Comparison of ENCODE assay signal across 8 mouse cellular contexts in the genomic region with DNA sequence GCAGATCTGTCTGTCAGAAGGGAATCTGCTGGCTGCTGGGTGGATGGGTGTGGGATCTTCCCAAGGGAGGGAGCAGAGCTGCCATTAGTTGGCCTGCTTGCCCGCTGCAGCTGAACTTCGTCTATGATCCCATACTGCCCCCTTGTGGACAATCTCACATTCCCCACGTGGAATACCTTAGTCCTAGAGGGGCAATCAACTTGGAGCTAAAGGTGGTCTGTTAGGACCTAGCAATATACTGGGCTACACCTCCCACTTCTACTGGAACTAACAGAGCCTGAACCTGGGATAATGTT. TPM values are rescaled to one million over a fixed set of nuclear protein-coding genes. Genes with fewer than 3 reads are reported as not detected.
DNase-seq lines count a peak whose midpoint lies in the region; ATAC-seq and TF ChIP-seq lines count a peak whose summit lies in the region.

No protein-coding gene starts in this region.

- peaks cover 14% of the 10 kb centered on the region for H3K4me1 ChIP-seq in embryonic fibroblast, embryonic 13.5 days (ENCODE audit: control insufficient read depth, insufficient read depth, low read length)
- peaks cover 38% of the 10 kb centered on the region for H3K4me1 ChIP-seq in heart, embryonic 12.5 days (replicated peaks)
- H3K4me1 ChIP-seq in kidney, embryonic 16.5 days (ENCODE audit: insufficient read depth, low read length), result peaks cover 35% of the 10 kb centered on the region
- H3K4me1 ChIP-seq in liver, adult 2 months (ENCODE audit: control insufficient read depth, insufficient read depth, low read length), result no peaks in the 10 kb centered on the region

- H3K4me3 ChIP-seq in C2C12 (ENCODE audit: insufficient read depth, poor library complexity, severe bottlenecking), result no peak overlapping the region
- no peak overlapping the region for H3K4me3 ChIP-seq in embryonic fibroblast, embryonic 13.5 days (ENCODE audit: insufficient read depth, low read length)
- no peak overlapping the region for H3K4me3 ChIP-seq in heart, embryonic 12.5 days
- H3K4me3 ChIP-seq in kidney, embryonic 16.5 days (ENCODE audit: low read length), result peak overlapping the region; percentile 25
- no peak overlapping the region for H3K4me3 ChIP-seq in liver, adult 2 months (ENCODE audit: insufficient read depth, low read depth, low read length)

- ATAC-seq in heart, embryonic 12.5 days (ENCODE audit: insufficient number of reproducible peaks, low FRiP score), result peak; percentile 59
- peak; percentile 82 for ATAC-seq in kidney, embryonic 16.5 days (ENCODE audit: low FRiP score, low TSS enrichment)

- H3K27ac ChIP-seq in embryonic fibroblast, embryonic 13.5 days (ENCODE audit: insufficient read depth, low read length), result no peak overlapping the region
- H3K27ac ChIP-seq in heart, embryonic 12.5 days (ENCODE audit: poor library complexity, severe bottlenecking), result no peak overlapping the region
- H3K27ac ChIP-seq in kidney, embryonic 16.5 days (ENCODE audit: low read length), result no peak overlapping the region
- no peak overlapping the region for H3K27ac ChIP-seq in liver, adult 2 months (replicated peaks; ENCODE audit: insufficient read depth, low read depth, low read length)

- H3K79me2 ChIP-seq in C2C12 (ENCODE audit: control insufficient read depth, insufficient read depth), result no peaks in the 10 kb centered on the region
- H3K79me2 ChIP-seq in liver, adult 2 months (ENCODE audit: control insufficient read depth, insufficient read depth, low read length), result no peaks in the 10 kb centered on the region

- WGBS in heart, embryonic 12.5 days, result 0% methylated on average over 3 of the region's 3 CpGs
- WGBS in kidney, embryonic 16.5 days, result 0% methylated on average over 3 of the region's 3 CpGs
- WGBS in liver, adult 2 months, result 0% methylated on average over 3 of the region's 3 CpGs

- TF ChIP-seq POLR2A in embryonic fibroblast, embryonic 13.5 days (IDR thresholded peaks at IDR 0.05; ENCODE audit: low read depth, low read length), result no peak
- TF ChIP-seq POLR2A in liver, adult 2 months (IDR thresholded peaks at IDR 0.05; ENCODE audit: extremely low read depth, insufficient read depth, low read length), result no peak

- H3K9ac ChIP-seq in heart, embryonic 12.5 days, result 0 out of 2 replicates have a peak overlapping the region, but pooled peaks have one; percentile 2
- peak overlapping the region; percentile 32 for H3K9ac ChIP-seq in kidney, embryonic 16.5 days (replicated peaks; ENCODE audit: low read length)
- no peak overlapping the region for H3K9ac ChIP-seq in liver, adult 2 months (ENCODE audit: low read depth, low read length)

- H3ac ChIP-seq in C2C12 (ENCODE audit: control insufficient read depth, insufficient read length, low read depth), result no peak overlapping the region

- peak; percentile 48 for TF ChIP-seq CTCF in C2C12 (IDR thresholded peaks at IDR 0.05; ENCODE audit: control insufficient read depth, insufficient read depth, insufficient read length)
- TF ChIP-seq CTCF in embryonic fibroblast, embryonic 13.5 days (IDR thresholded peaks at IDR 0.05; ENCODE audit: borderline replicate concordance, insufficient read depth, low read length), result peak; percentile 87; the same call in 1 of the 2 replicates
- TF ChIP-seq CTCF in liver, adult 2 months (IDR thresholded peaks at IDR 0.05; ENCODE audit: low read depth, low read length), result peak; percentile 88

- no peaks in the 10 kb centered on the region for H3K27me3 ChIP-seq in C2C12 (ENCODE audit: control insufficient read depth, insufficient read depth, insufficient read length)
- H3K27me3 ChIP-seq in heart, embryonic 12.5 days (replicated peaks), result 0 out of 2 replicates have a peak, but pooled peaks cover 6% of the 10 kb centered on the region
- peaks cover 3% of the 10 kb centered on the region; the same call in 1 of the 2 replicates for H3K27me3 ChIP-seq in kidney, embryonic 16.5 days (ENCODE audit: insufficient read depth, low read length)
- H3K27me3 ChIP-seq in liver, adult 2 months (ENCODE audit: control insufficient read depth, insufficient read depth, low read length), result peaks cover 4% of the 10 kb centered on the region; the same call in 1 of the 2 replicates
- H3K27me3 ChIP-seq in splenic B cell, adult 2 months (ENCODE audit: control insufficient read depth, insufficient read depth, low read length, poor library complexity, severe bottlenecking), result no peaks in the 10 kb centered on the region

- peak; percentile 95 for DNase-seq in brain, adult 2 months (ENCODE audit: low read depth, low spot score)
- DNase-seq in liver, adult 2 months (ENCODE audit: extremely low read depth, low read depth, low spot score), result peak; percentile 63
- peak; percentile 91 for DNase-seq in naive thymus-derived CD4-positive, alpha-beta T cell, adult 2 months (ENCODE audit: low read depth)
- peak; percentile 91 for DNase-seq in splenic B cell, adult 2 months (ENCODE audit: low read depth, low spot score)

- H3K4me2 ChIP-seq in heart, embryonic 12.5 days, result peak overlapping the region; percentile 42
- peak overlapping the region; percentile 49 for H3K4me2 ChIP-seq in kidney, embryonic 16.5 days (replicated peaks; ENCODE audit: low read depth, low read length)

- no peaks in the 10 kb centered on the region for H3K79me3 ChIP-seq in C2C12 (ENCODE audit: low read depth)

- H3K36me3 ChIP-seq in C2C12 (ENCODE audit: control insufficient read depth, insufficient read depth), result no peaks in the 10 kb centered on the region
- H3K36me3 ChIP-seq in heart, embryonic 12.5 days, result no peaks in the 10 kb centered on the region
- H3K36me3 ChIP-seq in kidney, embryonic 16.5 days (ENCODE audit: insufficient read depth, low read length), result no peaks in the 10 kb centered on the region
- no peaks in the 10 kb centered on the region for H3K36me3 ChIP-seq in liver, adult 2 months (ENCODE audit: control insufficient read depth, insufficient read depth, low read length)
- no peaks in the 10 kb centered on the region for H3K36me3 ChIP-seq in splenic B cell, adult 2 months (ENCODE audit: control insufficient read depth, insufficient read depth, low read length, poor library complexity, severe bottlenecking)

- no peaks in the 10 kb centered on the region for H3K9me3 ChIP-seq in heart, embryonic 12.5 days (replicated peaks)
- no peaks in the 10 kb centered on the region for H3K9me3 ChIP-seq in kidney, embryonic 16.5 days (ENCODE audit: low read length)

TF ChIP-seq in C2C12, 6 proteins besides CTCF, POLR2A, EP300 and RAD21:
- TF ChIP-seq CEBPB (IDR thresholded peaks at IDR 0.05; ENCODE audit: low read depth) (no peak), MAX (IDR thresholded peaks at IDR 0.05) (peak; percentile 80), MYOG (IDR thresholded peaks at IDR 0.05; ENCODE audit: control insufficient read depth, extremely low read depth, insufficient read length) (no peak), USF1 (IDR thresholded peaks at IDR 0.05; ENCODE audit: low read depth) (no peak), MYOD1 (IDR thresholded peaks at IDR 0.05; ENCODE audit: control insufficient read depth, insufficient read length, low read depth) (no peak), FOSL1 (IDR thresholded peaks at IDR 0.05; ENCODE audit: insufficient read depth, low read length, poor library complexity, severe bottlenecking) (no peak)

RNA-seq across cellular contexts. Expression of gene Rpl29, which starts 7.4 kb away (rescaled TPM):
- 72.9 TPM for polyA plus RNA-seq in C2C12 (2012; fragmentation: generic; extraction: Trizol)
- polyA plus RNA-seq in embryonic fibroblast, embryonic 13.5 days (2011; ENCODE audit: insufficient read length, low read depth, missing spikeins), result 346 and 369 TPM in 2 replicates
- polyA plus RNA-seq in heart, embryonic 12.5 days (2016; fragmentation: Nextera tagmentation; extraction: Ambion mirVana), result 608 and 648 TPM in 2 replicates
- polyA plus RNA-seq in kidney, embryonic 16.5 days (2015; fragmentation: Nextera tagmentation; extraction: Ambion mirVana), result 947 and 1,016 TPM in 2 replicates
- 182 and 210 TPM in 2 replicates for total RNA-seq in liver, adult 2 months (2014; rRNA removed)
- polyA plus RNA-seq in liver, adult 2 months (2012; rRNA removed), result 230 and 232 TPM in 2 replicates

RNA-seq across cellular contexts. Expression of gene Acy1, which starts 16.3 kb away (rescaled TPM):
- 21.4 TPM for polyA plus RNA-seq in C2C12 (2012; fragmentation: generic; extraction: Trizol)
- 14.9 and 16.0 TPM in 2 replicates for polyA plus RNA-seq in embryonic fibroblast, embryonic 13.5 days (2011; ENCODE audit: insufficient read length, low read depth, missing spikeins)
- polyA plus RNA-seq in heart, embryonic 12.5 days (2016; fragmentation: Nextera tagmentation; extraction: Ambion mirVana), result 26.9 and 27.1 TPM in 2 replicates
- 59.1 and 62.4 TPM in 2 replicates for polyA plus RNA-seq in kidney, embryonic 16.5 days (2015; fragmentation: Nextera tagmentation; extraction: Ambion mirVana)
- 65.2 and 76.5 TPM in 2 replicates for total RNA-seq in liver, adult 2 months (2014; rRNA removed)
- polyA plus RNA-seq in liver, adult 2 months (2012; rRNA removed), result 50.7 and 64.3 TPM in 2 replicates

RNA-seq across cellular contexts. Expression of gene Abhd14b, which starts 25.4 kb away (rescaled TPM):
- 6.1 TPM for polyA plus RNA-seq in C2C12 (2012; fragmentation: generic; extraction: Trizol)
- 16.4 and 16.8 TPM in 2 replicates for polyA plus RNA-seq in embryonic fibroblast, embryonic 13.5 days (2011; ENCODE audit: insufficient read length, low read depth, missing spikeins)
- polyA plus RNA-seq in heart, embryonic 12.5 days (2016; fragmentation: Nextera tagmentation; extraction: Ambion mirVana), result 4.8 and 5.1 TPM in 2 replicates
- polyA plus RNA-seq in kidney, embryonic 16.5 days (2015; fragmentation: Nextera tagmentation; extraction: Ambion mirVana), result 45.5 and 48.3 TPM in 2 replicates
- 129 and 183 TPM in 2 replicates for total RNA-seq in liver, adult 2 months (2014; rRNA removed)
- polyA plus RNA-seq in liver, adult 2 months (2012; rRNA removed), result 402 and 415 TPM in 2 replicates

RNA-seq across cellular contexts. Expression of gene Abhd14a, which starts 25.7 kb away (rescaled TPM):
- 18.4 TPM for polyA plus RNA-seq in C2C12 (2012; fragmentation: generic; extraction: Trizol)
- 29.7 and 31.3 TPM in 2 replicates for polyA plus RNA-seq in embryonic fibroblast, embryonic 13.5 days (2011; ENCODE audit: insufficient read length, low read depth, missing spikeins)
- 39.7 and 44.4 TPM in 2 replicates for polyA plus RNA-seq in heart, embryonic 12.5 days (2016; fragmentation: Nextera tagmentation; extraction: Ambion mirVana)
- 68.8 and 70.3 TPM in 2 replicates for polyA plus RNA-seq in kidney, embryonic 16.5 days (2015; fragmentation: Nextera tagmentation; extraction: Ambion mirVana)
- total RNA-seq in liver, adult 2 months (2014; rRNA removed), result 8.2 and 10.4 TPM in 2 replicates
- polyA plus RNA-seq in liver, adult 2 months (2012; rRNA removed), result 22.7 and 24.4 TPM in 2 replicates

RNA-seq across cellular contexts. Expression of gene Pcbp4, which starts 31.3 kb away (rescaled TPM):
- 294 TPM for polyA plus RNA-seq in C2C12 (2012; fragmentation: generic; extraction: Trizol)
- 115 and 119 TPM in 2 replicates for polyA plus RNA-seq in embryonic fibroblast, embryonic 13.5 days (2011; ENCODE audit: insufficient read length, low read depth, missing spikeins)
- polyA plus RNA-seq in heart, embryonic 12.5 days (2016; fragmentation: Nextera tagmentation; extraction: Ambion mirVana), result 96.9 and 109 TPM in 2 replicates
- 119 and 136 TPM in 2 replicates for polyA plus RNA-seq in kidney, embryonic 16.5 days (2015; fragmentation: Nextera tagmentation; extraction: Ambion mirVana)
- 15.9 and 22.2 TPM in 2 replicates for total RNA-seq in liver, adult 2 months (2014; rRNA removed)
- polyA plus RNA-seq in liver, adult 2 months (2012; rRNA removed), result 43.3 and 52.5 TPM in 2 replicates
